Mouse (Mus musculus) lung, postnatal 0 days (tissue): Measurements from ENCODE around the gene Gm10134.

Experiments
- CTCF ChIP-seq: IDR thresholded peaks from 2 replicates; pipeline ENCODE4 v1.5.1; 2016; ENCODE audit warnings: antibody characterized with exemption, mild to moderate bottlenecking
- EP300 ChIP-seq: IDR thresholded peaks from 2 replicates; pipeline ENCODE4 v1.6.1; 2016; ENCODE audit warnings: antibody characterized with exemption, mild to moderate bottlenecking, control low read depth

DNA sequence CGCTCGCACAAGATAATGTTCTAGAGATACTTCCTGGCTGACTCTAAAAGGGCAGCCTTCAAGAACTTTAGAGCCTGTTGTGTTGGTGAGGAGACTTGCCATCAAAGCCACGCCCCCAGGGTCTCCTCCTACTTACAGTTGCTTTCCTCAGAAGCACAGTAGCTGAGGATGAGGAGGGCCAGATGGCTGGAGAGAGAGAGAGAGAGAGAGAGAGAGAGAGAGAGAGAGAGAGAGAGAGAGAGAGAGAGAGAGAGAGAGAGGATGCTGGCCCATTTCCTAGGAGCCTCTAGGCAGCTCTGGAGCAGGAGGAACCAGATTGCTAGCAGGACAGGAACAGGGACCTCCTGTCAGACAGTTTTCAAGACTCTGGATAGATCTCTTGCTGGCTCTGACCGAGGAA is 30.3 kb downstream of the Gm10134 start:
- TF ChIP-seq CTCF (no peak), EP300 (no peak)
